Mouse (Mus musculus) heart, adult 2 months (tissue): ENCODE results near the gene B3gat1. TPM values are rescaled to one million over a fixed set of nuclear protein-coding genes. Genes with fewer than 3 reads are reported as not detected.

ENCODE experiments used
- DNase-seq, 2 experiments: peaks; one replicate each; pipeline ENCODE4 v3.0.0; 2021
- H3K27ac ChIP-seq: fragments of 200-600 bp; 2 replicates; pipeline ENCODE4 v1.8.1; 2022
- H3K27me3 ChIP-seq: fragments of 200-500 bp; 2 replicates; pipeline ENCODE4 v1.6.1; 2012; ENCODE audit warnings: mild to moderate bottlenecking, low read length, inconsistent platforms, mixed read lengths; ENCODE audit not compliant: control insufficient read depth, insufficient read depth
- H3K36me3 ChIP-seq: fragments of 200-500 bp; 2 replicates; pipeline ENCODE4 v1.6.1; 2012; ENCODE audit warnings: low read length, inconsistent platforms; ENCODE audit not compliant: control insufficient read depth, insufficient read depth
- H3K4me1 ChIP-seq: fragments of 200-500 bp; 2 replicates; pipeline ENCODE4 v1.6.1; 2011; ENCODE audit warnings: low read length; ENCODE audit not compliant: control insufficient read depth, insufficient read depth
- H3K4me3 ChIP-seq: fragments of 200-600 bp; 2 replicates; pipeline ENCODE4 v1.8.1; 2022
- H3K79me2 ChIP-seq: fragments of 200-500 bp; replicated peaks from 2 replicates; pipeline ENCODE4 v1.6.1; 2012; ENCODE audit warnings: mild to moderate bottlenecking, inconsistent platforms, low read length, moderate library complexity, mixed read lengths; ENCODE audit not compliant: control insufficient read depth, insufficient read depth
- H3K9ac ChIP-seq: fragments of 200-500 bp; 2 replicates; pipeline ENCODE4 v1.6.1; 2012; ENCODE audit warnings: low read depth, mild to moderate bottlenecking, control low read depth, inconsistent platforms, low read length, mixed read lengths
- CTCF ChIP-seq: fragments of 200-600 bp; IDR thresholded peaks from 2 replicates; pipeline ENCODE4 v1.8.1; 2022; ENCODE audit warnings: antibody characterized with exemption, mild to moderate bottlenecking, moderate library complexity
- EP300 ChIP-seq: fragments of 200-500 bp; IDR thresholded peaks from 2 replicates; pipeline ENCODE4 v1.6.1; 2011; ENCODE audit warnings: low read depth, low read length, control low read depth; ENCODE audit not compliant: insufficient read depth
- POLR2A ChIP-seq: fragments of 200-500 bp; IDR thresholded peaks from 2 replicates; pipeline ENCODE4 v1.6.1; 2011; ENCODE audit warnings: mild to moderate bottlenecking, low read depth, low read length, control low read depth; ENCODE audit not compliant: insufficient read depth
- WGBS: fragments of 180-500 bp; shearing (Covaris S2); methylation state at CpG from one replicate; pipeline ENCODE4 v1.1.7; 2018; 5-methylcytosine and 5-hydroxymethylcytosine counted together
- intact Hi-C: fragments of 180-260 bp; cut with DNase I; formaldehyde crosslinking; loops from one replicate; pipeline ENCODE4 v1.15.1; 2025
- polyA plus RNA-seq: library from polyadenylated mRNA; depleted of rRNA; stranded (reverse); fragments of >200 nt; gene quantifications from 2 replicates; pipeline ENCODE4 v1.2.3, GENCODE M21; 2012
- total RNA-seq, 2 experiments: library from RNA; stranded (reverse); gene quantifications; 2 replicates each; pipeline ENCODE4 v1.2.3; 2021

Gene B3gat1
- total and polyA plus RNA-seq, 3 experiments, result not detected

GRCm38 (mm10) chr9:26698286-26698685 lies 35.2 kb upstream of the B3gat1 start:
- WGBS, result 59% methylated on average over 2 of the region's 2 CpGs
- H3K4me3 ChIP-seq, result no peak overlapping the region
- H3K9ac ChIP-seq, result no peak overlapping the region
- no peaks in the 10 kb centered on the region for H3K27me3 ChIP-seq
- no peak overlapping the region for H3K27ac ChIP-seq
- intact Hi-C loops, result no loop called here
- H3K79me2 ChIP-seq, result no peaks in the 10 kb centered on the region
- H3K36me3 ChIP-seq, result no peaks in the 10 kb centered on the region
- no peaks in the 10 kb centered on the region for H3K4me1 ChIP-seq
- no peak for DNase-seq
- TF ChIP-seq EP300 (no peak), POLR2A (no peak), CTCF (no peak)

- TF ChIP-seq POLR2A (no peak), CTCF (no peak), EP300 (no peak)
- Histone ChIP-seq H3K9ac (no peak overlapping the region), H3K79me2 (no peaks in the 10 kb centered on the region), H3K4me1 (no peaks in the 10 kb centered on the region), H3K4me3 (no peak overlapping the region), H3K27ac (no peak overlapping the region), H3K36me3 (no peaks in the 10 kb centered on the region), H3K27me3 (no peaks in the 10 kb centered on the region)
- intact Hi-C loops, result no loop called here
- 76% methylated on average over 2 of the region's 2 CpGs for WGBS
- DNase-seq, result no peak
Measured at GRCm38 (mm10) chr9:26700329-26700728, 33.2 kb upstream of the B3gat1 start.

- Histone ChIP-seq H3K36me3 (no peaks in the 10 kb centered on the region), H3K79me2 (no peaks in the 10 kb centered on the region), H3K27ac (no peak overlapping the region), H3K9ac (no peak overlapping the region), H3K27me3 (no peaks in the 10 kb centered on the region), H3K4me3 (no peak overlapping the region), H3K4me1 (no peaks in the 10 kb centered on the region)
- TF ChIP-seq EP300 (no peak), POLR2A (no peak), CTCF (no peak)
- WGBS, result 62% methylated on average over 3 of the region's 3 CpGs
- intact Hi-C loops, result no loop called here
- DNase-seq, result no peak
Measured at GRCm38 (mm10) chr9:26718388-26718787, 15.1 kb upstream of the B3gat1 start.

DNA sequence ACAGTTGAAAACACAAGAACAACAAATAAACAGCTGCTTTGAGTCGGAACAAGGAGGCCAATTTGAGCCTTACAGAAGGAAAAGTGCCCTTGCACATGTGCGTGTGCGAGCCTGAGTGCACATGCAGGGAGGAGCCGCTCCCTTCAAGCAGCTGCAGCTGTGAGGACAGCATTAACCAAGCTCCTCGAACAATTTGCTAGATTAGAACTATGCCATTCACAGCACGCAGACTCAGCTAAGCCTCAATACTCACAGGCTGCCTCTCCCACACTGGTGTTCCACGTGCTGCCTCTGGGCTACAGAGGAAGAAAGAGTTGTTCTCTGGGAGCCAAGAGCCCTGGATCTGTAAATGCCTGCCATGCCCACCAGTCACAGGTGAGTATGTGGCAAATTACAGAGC lies 11.8 kb upstream of the B3gat1 start:
- no peaks in the 10 kb centered on the region for H3K79me2 ChIP-seq
- TF ChIP-seq CTCF (no peak), POLR2A (no peak), EP300 (no peak)
- intact Hi-C loops, result no loop called here
- no peaks in the 10 kb centered on the region for H3K36me3 ChIP-seq
- no peaks in the 10 kb centered on the region for H3K4me1 ChIP-seq
- no peak overlapping the region for H3K9ac ChIP-seq
- WGBS, result 73% methylated on average over 7 of the region's 7 CpGs
- no peaks in the 10 kb centered on the region for H3K27me3 ChIP-seq
- H3K27ac ChIP-seq, result no peak overlapping the region
- DNase-seq, result no peak
- no peak overlapping the region for H3K4me3 ChIP-seq

- H3K27me3 ChIP-seq, result no peaks in the 10 kb centered on the region; the same call in 1 of the 2 replicates
- WGBS, result 83% methylated on average over 3 of the region's 3 CpGs
- H3K9ac ChIP-seq, result no peak overlapping the region
- no peaks in the 10 kb centered on the region for H3K36me3 ChIP-seq
- no peaks in the 10 kb centered on the region for H3K79me2 ChIP-seq
- H3K4me3 ChIP-seq, result no peak overlapping the region
- no peaks in the 10 kb centered on the region for H3K4me1 ChIP-seq
- intact Hi-C loops, result no loop called here
- TF ChIP-seq CTCF, result no peak
- TF ChIP-seq POLR2A, result no peak
- TF ChIP-seq EP300, result no peak
- DNase-seq, result no peak
- no peak overlapping the region for H3K27ac ChIP-seq
Measured at GRCm38 (mm10) chr9:26725709-26726108, 7.8 kb upstream of the B3gat1 start.

DNA sequence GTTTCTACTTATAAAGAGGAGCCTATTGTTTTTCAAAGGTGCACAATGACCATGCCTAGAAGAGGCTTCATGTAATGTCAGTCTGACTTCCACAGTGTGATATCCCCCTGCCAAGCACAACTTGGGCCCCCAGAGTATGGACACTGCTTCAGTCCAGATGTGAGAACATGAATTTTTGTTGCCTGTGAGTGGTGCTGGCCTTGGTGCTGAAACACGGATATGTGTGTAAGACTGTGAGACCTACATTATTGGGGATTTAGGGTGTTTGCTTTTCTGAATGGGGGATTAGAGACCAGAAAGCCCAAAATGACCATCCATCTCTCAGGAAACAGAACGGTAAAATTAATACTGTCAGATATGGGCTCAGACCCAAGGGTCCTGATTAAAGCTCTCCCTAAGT lies 6.1 kb upstream of the B3gat1 start:
- Histone ChIP-seq H3K9ac (no peak overlapping the region), H3K27ac (no peak overlapping the region), H3K79me2 (no peaks in the 10 kb centered on the region), H3K4me3 (no peak overlapping the region), H3K4me1 (no peaks in the 10 kb centered on the region), H3K27me3 (no peaks in the 10 kb centered on the region; the same call in 1 of the 2 replicates), H3K36me3 (no peaks in the 10 kb centered on the region)
- DNase-seq, result no peak
- 43% methylated on average over 2 of the region's 2 CpGs for WGBS
- TF ChIP-seq EP300 (no peak), CTCF (no peak), POLR2A (no peak)
- intact Hi-C loops, result no loop called here

GRCm38 (mm10) chr9:26728556-26728955 lies 5.0 kb upstream of the B3gat1 start:
- no peaks in the 10 kb centered on the region for H3K36me3 ChIP-seq

More at GRCm38 (mm10) chr9:26728556-26728955, 5.0 kb upstream of the B3gat1 start:
- DNase-seq, result no peak
- Histone ChIP-seq H3K4me1 (no peaks in the 10 kb centered on the region), H3K27me3 (peaks cover 4% of the 10 kb centered on the region), H3K9ac (no peak overlapping the region), H3K27ac (no peak overlapping the region), H3K79me2 (no peaks in the 10 kb centered on the region), H3K4me3 (no peak overlapping the region)
- 66% methylated on average over 2 of the region's 2 CpGs for WGBS
- intact Hi-C loops, result no loop called here
- TF ChIP-seq CTCF, result no peak
- no peak for TF ChIP-seq POLR2A
- TF ChIP-seq EP300, result no peak
